Mouse (Mus musculus) embryo, embryonic 11.5 days (tissue): Measurements from ENCODE around the gene Fam131a.
A peak's percentile ranks its signal among the peaks of the same experiment; 100 is the strongest.

Experiments
- DNase-seq: peaks from one replicate; pipeline ENCODE4 v3.0.0-alpha.2; 2012; ENCODE audit warnings: low read depth, low spot score

Gene Fam131a

GRCm38 (mm10) chr16:20715976-20716840 is 23.2 kb downstream of the Fam131a start:
- no peak for DNase-seq

GRCm38 (mm10) chr16:20716841-20717180 is 23.8 kb downstream of the Fam131a start:
- DNase-seq: no peak

- peak; percentile 88 for DNase-seq
Measured at GRCm38 (mm10) chr16:20717181-20717977, 24.3 kb downstream of the Fam131a start, which contains the start of the genes Polr2h and Clcn2. Gene Polr2h, plus strand, starts transcription at chr16:20717665. Gene Clcn2, minus strand, starts transcription at chr16:20717746.

GRCm38 (mm10) chr16:20717978-20718670 is 25.1 kb downstream of the Fam131a start:
- no peak for DNase-seq

GRCm38 (mm10) chr16:20721808-20722207 is 28.8 kb downstream of the Fam131a start:
- no peak for DNase-seq

GRCm38 (mm10) chr16:20722736-20723135 is 29.7 kb downstream of the Fam131a start:
- no peak for DNase-seq

- DNase-seq: no peak
Measured at GRCm38 (mm10) chr16:20723247-20723646, 30.2 kb downstream of the Fam131a start.

GRCm38 (mm10) chr16:20724338-20724748 is 31.3 kb downstream of the Fam131a start:
- DNase-seq: no peak

GRCm38 (mm10) chr16:20725321-20725720 is 32.3 kb downstream of the Fam131a start:
- no peak for DNase-seq

GRCm38 (mm10) chr16:20725750-20726149 is 32.7 kb downstream of the Fam131a start:
- DNase-seq: no peak

GRCm38 (mm10) chr16:20726384-20726783 is 33.3 kb downstream of the Fam131a start:
- no peak for DNase-seq

GRCm38 (mm10) chr16:20730293-20730711 is 37.3 kb downstream of the Fam131a start:
- DNase-seq: no peak

- no peak for DNase-seq
Measured at GRCm38 (mm10) chr16:20731688-20732087, 38.6 kb downstream of the Fam131a start.

- no peak for DNase-seq
Measured at GRCm38 (mm10) chr16:20732251-20732924, 39.3 kb downstream of the Fam131a start.

GRCm38 (mm10) chr16:20732925-20733730 is 40.1 kb downstream of the Fam131a start, which contains the start of gene Chrd:
Gene Chrd, plus strand, starts transcription at chr16:20733127.
- peak; percentile 35 for DNase-seq

- DNase-seq: no peak
Measured at GRCm38 (mm10) chr16:20733731-20734730, 41.0 kb downstream of the Fam131a start, which contains the start of gene Thpo. Gene Thpo, minus strand, starts transcription at chr16:20734511.

- DNase-seq: no peak
Measured at GRCm38 (mm10) chr16:20735651-20736050, 42.6 kb downstream of the Fam131a start.

GRCm38 (mm10) chr16:20736168-20736567 is 43.1 kb downstream of the Fam131a start:
- DNase-seq: no peak

GRCm38 (mm10) chr16:20736823-20737222 is 43.8 kb downstream of the Fam131a start:
- no peak for DNase-seq
